Mouse (Mus musculus) thymus, postnatal 0 days (tissue): ENCODE measurements around the gene Ccdc173. TPM values are rescaled to one million over a fixed set of nuclear protein-coding genes. Genes with fewer than 3 reads are reported as not detected.

Experiments used
- DNase-seq: peaks from one replicate; pipeline ENCODE4 v3.0.0-alpha.2; 2015; ENCODE audit warnings: low spot score
- polyA plus RNA-seq: library from polyadenylated mRNA; unstranded; fragments of >200 nt; fragmentation: Nextera tagmentation; extraction: Ambion mirVana; gene quantifications from 2 replicates; pipeline ENCODE4 v1.2.1, GENCODE M21; 2015

Ccdc173 gene
- polyA plus RNA-seq, 1 experiment from 2014 or later: 2.0 TPM

DNA sequence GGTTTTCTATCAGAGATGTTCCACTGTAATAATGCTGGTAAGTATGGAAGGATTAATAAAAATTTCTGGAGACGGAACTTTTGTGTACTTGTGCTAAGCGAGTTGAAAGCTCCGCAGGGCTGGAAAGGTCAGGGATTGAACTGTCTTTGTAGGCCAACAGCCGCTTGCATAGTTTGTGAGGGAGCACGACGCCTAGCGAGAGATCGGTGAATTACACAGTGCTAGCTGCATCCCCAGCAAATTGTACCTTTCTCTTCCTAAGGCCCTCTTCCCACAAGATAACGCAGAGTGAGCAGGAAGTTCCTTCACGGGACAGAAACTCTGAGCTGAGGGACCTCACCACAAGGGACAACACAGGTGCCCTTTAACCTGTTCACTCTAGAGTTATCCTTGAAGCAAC lies 910 bp upstream of the Ccdc173 start:
- DNase-seq: peak; percentile 85

DNA sequence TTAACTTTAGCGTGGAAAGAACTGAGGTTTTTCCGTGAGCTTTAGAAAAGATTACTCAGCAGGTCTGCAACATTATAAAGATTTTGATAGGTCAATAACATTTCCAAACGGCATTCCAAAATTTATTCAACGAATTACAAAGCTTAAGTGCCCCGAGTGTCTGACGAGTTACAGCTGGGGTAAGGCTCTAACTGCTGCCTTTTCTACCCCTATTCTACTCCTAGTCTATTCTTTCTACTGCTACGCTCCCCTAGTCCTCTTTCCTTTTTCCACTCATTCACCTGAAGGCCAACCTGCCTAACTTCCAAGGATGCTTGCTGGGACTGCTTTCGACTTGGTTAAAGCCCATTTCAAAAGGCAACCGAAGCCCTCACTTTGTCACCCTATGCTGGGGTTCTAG lies 401 bp downstream of the Ccdc173 start:
- no peak for DNase-seq

DNA sequence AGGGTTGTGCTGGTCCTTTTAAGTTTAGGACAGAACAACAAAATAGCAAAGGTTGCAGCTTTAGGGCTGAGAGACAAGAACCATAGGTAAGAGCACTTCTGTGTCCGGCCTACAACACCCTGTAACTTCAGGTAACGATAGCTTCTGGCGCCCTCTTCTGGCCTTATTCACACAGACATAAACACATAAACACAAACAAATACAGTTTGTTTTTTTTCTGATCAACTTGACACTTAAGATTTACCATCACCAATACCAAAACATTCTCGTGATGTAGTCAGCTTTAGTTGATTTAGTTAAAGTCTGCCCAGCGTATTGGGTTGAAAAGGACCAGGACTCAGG lies 10.6 kb downstream of the Ccdc173 start:
- DNase-seq: peak; percentile 73

DNA sequence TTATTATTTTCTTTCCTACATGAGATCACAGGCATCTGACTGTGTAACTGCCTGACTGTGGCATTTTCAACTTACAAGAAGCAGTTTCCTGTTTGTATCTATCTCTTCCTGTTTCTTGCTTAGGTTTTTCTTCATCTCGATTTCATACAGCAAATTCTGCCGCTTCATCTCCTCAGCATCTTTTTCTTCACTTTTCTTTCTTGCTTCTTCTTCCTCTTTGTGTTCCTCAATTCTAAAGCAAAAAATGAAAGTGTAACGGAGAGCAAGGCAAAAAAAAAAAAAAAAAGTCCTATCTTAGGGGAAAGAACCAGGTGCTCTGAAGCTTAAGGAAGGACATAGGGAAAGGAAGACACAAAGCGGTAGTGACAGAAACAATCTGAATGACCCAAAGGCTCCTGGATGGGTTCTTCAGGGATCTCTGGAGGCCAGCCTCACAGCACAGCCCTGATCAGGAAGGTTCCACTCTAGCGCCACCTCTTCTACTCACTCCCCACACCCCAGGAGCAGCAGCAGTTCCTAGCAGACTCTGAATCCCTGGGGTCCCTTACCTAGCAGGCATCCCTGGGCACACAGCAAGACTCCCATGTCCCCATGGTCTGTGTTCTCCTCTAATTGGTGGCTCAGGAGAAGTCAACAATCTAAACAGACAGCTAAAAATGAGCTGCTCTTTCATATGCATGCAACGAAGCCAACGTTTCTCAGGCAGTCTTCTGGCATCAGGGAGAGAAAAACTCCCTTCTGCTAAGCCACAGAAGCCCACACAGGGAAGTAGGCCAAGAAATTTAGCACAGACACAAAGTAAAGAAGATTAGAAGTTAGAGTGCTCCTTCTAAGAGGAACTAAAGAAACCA lies 11.2 kb downstream of the Ccdc173 start:
- DNase-seq: peak; percentile 44

DNA sequence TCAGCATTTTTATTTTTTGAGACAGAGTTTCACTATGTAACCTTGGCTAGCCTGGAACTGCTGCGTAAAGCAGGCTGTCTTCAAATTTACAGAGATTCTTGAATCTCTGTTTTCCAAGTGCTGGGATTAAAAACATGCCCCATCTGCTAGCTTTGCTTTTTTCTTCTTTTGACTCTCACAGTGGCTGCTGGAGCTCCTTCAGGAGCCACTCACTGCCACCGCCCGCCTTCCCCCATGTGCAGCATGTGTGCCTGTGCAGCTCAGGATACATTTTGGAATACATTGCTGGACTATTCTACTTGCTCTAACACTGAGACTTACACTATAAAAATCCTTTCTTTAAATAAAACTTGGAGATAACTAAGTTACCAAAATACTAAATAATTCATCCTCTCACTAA lies 16.0 kb downstream of the Ccdc173 start:
- DNase-seq: no peak

DNA sequence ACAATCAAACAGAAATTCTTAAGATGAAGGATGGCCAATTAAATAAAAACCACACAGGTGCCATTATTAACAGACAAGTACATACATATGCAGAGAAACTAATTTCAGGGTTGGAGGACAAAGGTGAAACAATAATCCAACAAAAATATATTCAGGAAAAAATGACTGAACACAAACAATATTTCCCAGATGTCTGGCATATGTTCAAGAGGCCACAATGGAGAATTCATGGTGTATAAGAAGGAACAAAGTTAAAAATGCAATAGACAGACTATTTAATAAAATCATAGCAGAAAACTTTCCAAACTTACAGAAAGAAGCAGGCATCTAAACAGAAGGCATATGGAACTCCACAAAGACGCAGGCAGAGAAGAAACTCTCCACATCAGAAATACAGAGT lies 24.7 kb downstream of the Ccdc173 start:
- DNase-seq: no peak

DNA sequence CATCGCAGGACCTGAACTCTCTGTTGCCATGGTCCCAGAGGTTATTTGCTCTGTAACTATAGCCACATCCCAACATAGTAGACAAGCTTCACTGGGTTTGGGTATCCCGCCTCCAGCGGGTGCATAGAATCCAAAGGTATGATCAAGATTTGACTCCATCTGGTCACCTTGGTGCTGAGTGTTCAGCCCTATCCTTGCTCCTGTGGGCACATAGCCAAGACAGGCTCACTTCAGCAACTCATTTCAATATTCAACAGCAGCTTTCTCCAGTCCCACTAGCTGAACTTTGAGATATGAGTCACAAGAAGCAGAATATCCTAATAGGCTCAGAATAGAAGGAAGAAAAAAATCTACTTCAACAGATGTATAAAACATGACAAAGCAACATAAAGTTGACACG lies 26.0 kb downstream of the Ccdc173 start:
- DNase-seq: no peak

DNA sequence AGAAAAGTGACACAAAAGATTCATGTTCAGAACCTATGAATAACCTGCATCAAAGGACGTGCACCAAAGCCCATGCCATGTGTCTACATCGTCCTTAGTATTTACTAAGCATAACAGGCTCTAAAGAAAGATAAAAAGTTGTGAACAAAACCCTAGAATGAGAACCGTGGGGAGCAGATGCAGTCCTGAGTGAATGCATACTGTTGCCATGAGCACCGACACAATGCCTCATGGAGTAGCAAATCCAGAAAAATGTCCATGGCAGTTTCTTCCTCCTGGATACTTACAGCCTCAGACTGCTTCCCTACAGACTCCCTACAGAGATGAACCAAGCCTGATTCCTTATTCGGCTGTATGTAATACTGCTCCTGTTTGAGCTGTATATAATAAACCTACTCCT lies 28.4 kb downstream of the Ccdc173 start:
- no peak for DNase-seq

DNA sequence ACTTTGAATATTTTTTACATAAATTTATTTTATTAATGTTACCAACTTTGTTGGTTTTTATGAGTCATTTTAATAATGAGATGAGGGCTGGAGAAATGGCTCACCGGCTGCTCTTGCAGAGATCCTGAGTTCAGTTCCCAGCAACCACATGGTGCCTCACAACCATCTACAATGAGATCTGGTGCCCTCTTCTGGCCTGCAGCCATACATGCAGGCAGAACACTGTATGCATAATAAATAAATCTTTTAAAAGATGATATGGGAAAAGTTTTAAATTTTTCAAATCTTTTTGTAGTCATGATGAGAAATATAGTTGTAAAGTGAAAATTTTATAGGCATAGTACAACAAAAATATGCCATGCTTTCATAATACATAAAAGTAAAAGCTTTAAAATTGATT lies 44.3 kb downstream of the Ccdc173 start:
- DNase-seq: no peak

DNA sequence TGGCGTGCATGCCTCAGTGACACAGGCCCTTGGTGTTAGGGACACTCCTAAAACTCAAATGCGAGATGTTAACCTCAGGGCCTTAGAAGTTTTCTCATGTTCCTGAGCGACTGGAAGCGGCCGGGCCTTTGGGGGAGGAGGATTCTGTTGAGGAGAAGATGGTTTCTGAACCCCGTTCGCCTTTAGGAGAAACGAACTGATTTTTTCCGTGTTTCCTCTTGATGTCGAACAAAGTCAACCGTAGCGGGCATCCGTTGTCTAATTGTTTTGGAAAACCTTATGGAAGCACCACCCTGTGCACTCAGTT lies 65.9 kb downstream of the Ccdc173 start:
- peak; percentile 14 for DNase-seq

DNA sequence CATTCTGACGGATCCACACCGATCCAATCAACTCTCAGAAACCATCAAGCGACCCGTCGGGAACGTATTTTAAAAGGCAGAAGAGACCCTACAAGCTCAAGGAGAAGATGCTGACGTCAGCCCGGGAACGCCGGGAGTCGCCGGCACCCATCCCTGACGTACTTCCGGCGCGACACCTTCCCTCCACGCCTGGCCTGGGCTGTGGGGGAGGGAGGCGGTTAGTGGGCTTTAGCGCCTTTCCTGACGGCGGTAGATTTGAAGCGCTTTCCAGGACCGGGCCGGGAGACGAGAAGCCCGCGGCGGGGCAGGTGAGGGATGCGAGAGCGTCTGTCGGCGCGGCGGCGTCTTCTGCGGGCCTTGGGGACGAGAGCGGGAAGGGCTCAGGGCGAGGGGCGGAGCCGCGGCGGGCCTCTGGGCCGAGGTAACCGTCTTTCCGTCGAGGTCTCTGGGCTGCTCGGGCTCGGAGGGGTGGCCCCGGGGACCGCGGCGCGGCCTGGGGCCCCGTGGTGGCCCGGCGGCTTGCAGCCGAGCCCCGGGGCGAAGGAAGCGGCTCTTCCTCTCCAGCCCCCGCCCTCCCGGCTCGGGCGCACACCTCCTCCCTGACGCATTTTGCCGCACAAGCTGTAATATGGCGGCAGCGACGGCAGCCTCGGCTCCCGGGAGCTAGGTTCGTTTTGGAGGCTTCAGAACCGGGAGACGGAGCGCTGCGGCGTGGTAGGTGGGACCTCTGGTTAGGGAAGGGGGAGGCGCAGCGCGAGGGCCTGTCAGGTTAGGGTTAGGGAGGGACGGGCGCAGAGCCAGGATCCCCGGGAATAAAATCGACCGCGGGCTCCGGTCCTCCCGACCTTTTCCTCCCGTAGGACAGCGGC lies 66.5 kb downstream of the Ccdc173 start:
- DNase-seq: peak; percentile 92

DNA sequence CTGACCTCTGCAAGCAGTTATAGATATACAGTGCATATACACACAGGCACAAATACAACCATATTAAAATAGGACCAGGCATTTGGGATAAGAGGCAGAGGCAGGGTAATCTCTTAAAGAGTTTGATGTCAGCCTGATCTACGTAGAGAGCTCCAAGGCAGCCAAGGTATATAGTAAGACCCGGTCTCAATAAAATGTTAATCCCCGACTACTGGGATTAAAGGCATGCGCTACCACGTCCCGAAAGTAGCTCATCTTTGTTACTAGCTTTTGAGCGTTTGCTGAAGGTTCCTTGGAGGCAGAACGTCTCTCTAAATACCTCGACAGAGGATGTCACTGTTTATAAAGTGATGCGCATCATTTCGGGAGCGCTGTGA lies 67.1 kb downstream of the Ccdc173 start, which contains the start of gene Ppig:
TSS of gene Ppig (plus strand) at position 273 of the 377 bp plus-strand sequence.
- no peak for DNase-seq

DNA sequence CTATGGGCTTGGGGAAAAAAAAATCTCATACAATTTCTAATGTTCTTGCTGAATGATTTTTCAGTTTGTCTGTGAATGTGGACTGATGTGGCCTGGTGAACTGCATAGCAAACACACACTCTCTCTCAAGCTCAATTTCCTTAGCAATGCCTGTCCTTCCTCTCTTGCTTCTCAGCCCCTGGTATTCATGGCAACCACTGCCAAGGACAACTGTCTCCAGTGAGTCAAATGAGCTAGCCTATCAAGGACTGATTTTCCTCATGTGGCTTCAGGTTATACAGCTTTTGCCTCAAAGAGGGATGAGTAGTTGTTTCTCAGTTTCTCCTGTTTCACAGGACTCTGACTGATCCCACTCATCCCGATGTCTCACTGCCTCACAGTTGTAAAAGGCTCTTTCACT lies 70.3 kb downstream of the Ccdc173 start:
- DNase-seq: no peak

DNA sequence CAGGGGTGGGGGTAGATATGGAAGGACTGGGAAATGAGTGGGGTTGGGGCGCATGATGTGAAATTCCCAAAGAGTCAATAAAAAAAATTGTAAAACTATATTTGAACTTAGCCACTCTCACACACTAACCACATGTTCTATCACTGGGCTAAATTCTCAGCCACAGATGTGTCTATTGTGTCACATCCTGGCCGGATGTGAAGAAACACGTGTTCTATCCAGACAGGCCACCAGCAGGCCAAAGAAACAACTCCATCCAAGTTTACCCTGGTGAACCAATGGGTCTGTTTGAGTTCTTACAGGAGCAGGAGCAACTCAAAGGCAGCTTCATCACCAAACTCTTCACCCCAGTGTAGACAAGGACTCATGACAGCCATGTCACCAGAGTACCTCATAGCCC lies 72.9 kb downstream of the Ccdc173 start:
- DNase-seq: no peak

DNA sequence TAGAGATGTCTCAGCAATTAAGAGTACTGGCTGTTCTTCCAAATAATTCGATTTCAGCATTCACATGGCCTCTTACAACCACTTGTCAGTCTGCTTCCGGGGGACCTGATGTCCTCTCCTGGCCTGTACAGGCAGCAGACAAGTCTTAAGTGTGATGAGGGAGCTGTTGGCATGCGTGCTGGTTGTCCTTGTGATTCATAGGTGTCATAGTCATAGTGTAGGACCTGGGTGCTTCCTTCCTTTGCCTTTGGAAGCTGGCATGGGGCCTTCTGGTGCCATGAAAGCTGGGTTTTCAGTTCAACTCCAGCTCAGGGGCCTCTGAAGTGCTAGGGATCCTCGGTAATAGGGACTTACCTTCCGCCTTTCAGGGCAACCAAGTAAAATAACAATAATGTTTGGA lies 75.2 kb downstream of the Ccdc173 start:
- no peak for DNase-seq

DNA sequence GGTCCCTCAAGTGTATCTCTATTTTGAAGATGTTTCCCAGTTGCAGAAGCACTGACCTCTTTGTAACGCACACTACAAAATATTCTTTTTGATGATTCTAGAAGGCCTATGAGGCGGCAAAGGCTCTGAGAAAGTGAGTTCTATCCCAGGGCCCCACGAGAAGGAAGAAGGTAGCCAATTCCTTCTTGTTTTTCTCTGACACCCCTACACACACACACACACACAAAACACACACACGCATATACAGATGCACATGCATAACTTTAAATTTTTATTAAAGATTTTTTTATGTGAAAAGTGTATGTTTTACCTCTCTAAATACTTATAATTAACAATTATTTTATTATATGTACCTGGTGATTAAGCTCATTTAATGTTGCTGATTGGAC lies 75.8 kb downstream of the Ccdc173 start:
- no peak for DNase-seq

DNA sequence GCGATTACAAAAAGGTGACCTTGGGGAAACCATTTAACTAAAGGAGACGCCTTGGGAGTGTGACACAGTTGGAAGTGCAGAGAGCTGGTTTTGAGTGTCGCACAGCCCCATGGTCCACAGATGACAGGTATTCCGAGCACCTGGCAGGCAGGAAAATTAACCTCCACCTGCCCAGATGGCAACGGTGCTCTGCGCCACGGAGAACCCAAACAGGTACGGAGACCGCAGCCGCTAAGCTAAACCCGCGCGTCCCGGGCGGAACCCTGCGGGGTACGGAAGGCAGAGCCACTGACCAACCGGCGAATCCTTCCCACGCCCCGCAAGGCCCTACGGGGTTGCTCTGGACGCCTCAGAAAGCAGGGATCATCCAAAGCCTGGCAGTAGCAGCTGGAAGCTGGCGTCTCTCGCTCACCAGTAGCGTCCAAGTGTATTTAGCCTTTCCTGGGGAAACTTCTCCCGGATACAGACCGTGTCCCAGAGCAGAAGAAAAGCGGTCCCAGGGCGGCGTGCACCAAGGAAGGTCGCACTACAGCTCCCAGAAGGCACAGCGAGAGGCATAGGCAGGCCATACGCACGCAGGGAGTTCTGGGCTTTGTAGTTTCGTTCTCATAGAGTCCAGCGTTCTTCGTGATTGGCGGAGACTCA lies 76.3 kb downstream of the Ccdc173 start, which contains the start of gene Fastkd1:
TSS of gene Fastkd1 (minus strand) at position 536 of the 645 bp plus-strand sequence.
- peak; percentile 87 for DNase-seq

DNA sequence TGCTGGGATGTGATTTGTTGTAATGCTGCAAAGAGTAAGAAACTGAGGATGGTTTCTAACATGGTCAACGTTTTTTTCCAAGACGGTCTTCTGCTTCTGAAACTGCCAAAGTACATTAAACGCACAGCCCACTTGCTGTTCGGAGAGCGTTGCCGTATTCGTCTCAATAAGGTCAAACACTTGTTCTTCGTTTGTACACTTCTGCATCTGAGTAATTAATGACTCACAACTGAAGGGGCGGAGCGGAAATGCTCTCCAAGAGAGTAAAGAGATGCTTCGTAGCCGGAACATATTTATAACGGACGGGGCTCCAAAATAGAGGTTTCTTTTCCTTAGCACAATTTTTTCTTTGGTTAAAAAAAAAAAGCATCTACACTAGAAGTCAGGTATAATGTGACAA lies 77.2 kb downstream of the Ccdc173 start:
- DNase-seq: no peak
